Mouse (Mus musculus): ENCODE results near the gene Mat2b. TPM values are rescaled to one million over a fixed set of nuclear protein-coding genes. Genes with fewer than 3 reads are reported as not detected.

The Mat2b gene
- total RNA-seq, 2 experiments from 2014 or later, result 149 to 158 TPM

- DNase-seq (ENCODE audit: low spot score in 2 of 2), result no peak
- intact Hi-C loops (cut with DNase I), result no loop called here
Observed at GRCm38 (mm10) chr11:40677169-40677568, 17.8 kb downstream of the Mat2b start.

GRCm38 (mm10) chr11:40675014-40675730, 19.8 kb downstream of the Mat2b start:
- peak in 1 of 2 experiments; percentile 63 for DNase-seq (ENCODE audit: low spot score in 2 of 2)
- intact Hi-C loops (cut with DNase I), result no loop called here

GRCm38 (mm10) chr11:40649726-40650445, 45.1 kb downstream of the Mat2b start:
- intact Hi-C loops (cut with DNase I), result no loop called here
- no peak for DNase-seq (ENCODE audit: low spot score in 2 of 2)

GRCm38 (mm10) chr11:40647246-40647645, 47.8 kb downstream of the Mat2b start:
- peak; percentile 11 to 83 for DNase-seq (ENCODE audit: low spot score in 2 of 2)
- intact Hi-C loops (cut with DNase I), result no loop called here

Other genes starting within 250 kb of the Mat2b start
- under 1 TPM; 0.41 to 0.62 TPM for gene Hmmr, start 38.2 kb upstream of the Mat2b start, total RNA-seq (2021)
- gene Nudcd2, start 38.5 kb upstream of the Mat2b start, total RNA-seq (2021), result 10 to 100 TPM; 19.5 to 20.8 TPM
- 10 to 100 TPM; 60.6 to 61.2 TPM for gene Ccng1, start 60.1 kb upstream of the Mat2b start, total RNA-seq (2021)